Mouse (Mus musculus): ENCODE results near the gene Samd4b. TPM values are rescaled to one million over a fixed set of nuclear protein-coding genes. Genes with fewer than 3 reads are reported as not detected.
"Not testable (repeated sequence)": the region's sequence is repeated elsewhere in the genome, so short reads cannot be mapped to it uniquely, and the experiment has no call there.

The Samd4b gene
- polyA plus RNA-seq, 1 experiment from 2014 or later = 21.6 TPM

GRCm38 (mm10) chr7:28398000-28398399 is 199.9 kb downstream of the Samd4b start:
- no peak overlapping the region for H3K4me3 ChIP-seq
- no peaks in the 10 kb centered on the region for H3K9me3 ChIP-seq
- no peak overlapping the region for H3K9ac ChIP-seq
- peaks cover 75% of the 10 kb centered on the region for H3K36me3 ChIP-seq
- WGBS = 64% methylated on average over 3 of the region's 3 CpGs
- no peak for ATAC-seq (ENCODE audit: low FRiP score)
- no peaks in the 10 kb centered on the region for H3K27me3 ChIP-seq
- H3K4me2 ChIP-seq = no peak overlapping the region
- H3K27ac ChIP-seq = no peak overlapping the region
- H3K4me1 ChIP-seq (replicated peaks) = peaks cover 16% of the 10 kb centered on the region

GRCm38 (mm10) chr7:28395425-28395824 is 202.5 kb downstream of the Samd4b start:
- H3K36me3 ChIP-seq = peaks cover 55% of the 10 kb centered on the region
- no peak for ATAC-seq (ENCODE audit: low FRiP score)

DNA sequence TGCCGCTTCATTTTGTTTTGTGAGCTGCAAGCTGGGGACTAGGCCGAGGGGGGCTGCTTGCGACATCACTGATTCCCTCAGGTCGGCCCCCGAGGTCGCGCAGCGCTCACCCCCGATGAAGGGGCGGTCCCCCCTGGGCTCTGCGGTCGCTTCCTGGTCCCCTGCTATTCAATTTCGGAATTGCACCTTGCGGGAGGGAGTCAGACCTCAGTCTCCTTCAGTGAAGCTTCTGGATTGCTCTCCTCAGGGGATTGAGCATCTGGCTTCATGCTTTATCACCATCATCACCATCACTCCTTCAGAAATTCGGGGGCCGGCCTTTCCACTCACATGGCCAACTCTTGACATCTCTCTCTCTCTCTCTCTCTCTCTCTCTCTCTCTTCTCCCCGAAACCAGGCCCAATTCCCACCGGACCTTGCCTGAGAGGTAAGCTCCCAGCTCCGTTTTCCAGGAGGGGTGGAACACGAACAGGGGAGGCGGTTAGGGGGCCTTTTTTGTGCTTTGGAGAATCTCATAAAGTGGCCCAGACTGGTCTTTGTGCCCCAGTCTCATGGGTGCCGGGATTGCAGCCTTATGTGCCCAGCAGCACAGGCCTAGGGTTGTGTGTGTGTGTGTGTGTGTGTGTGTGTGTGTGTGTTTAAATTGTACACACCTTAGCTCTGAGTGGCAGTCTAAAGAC is 204.5 kb downstream of the Samd4b start:
- peak overlapping the region; percentile 90 for H3K9ac ChIP-seq
- peaks cover 57% of the 10 kb centered on the region for H3K36me3 ChIP-seq
- H3K4me3 ChIP-seq = peak overlapping the region; percentile 93
- ATAC-seq (ENCODE audit: low FRiP score) = no peak
- peak overlapping the region; percentile 90 for H3K4me2 ChIP-seq
- peak overlapping the region; percentile 86 for H3K27ac ChIP-seq
- WGBS = 9% methylated on average over 22 of the region's 22 CpGs
- H3K27me3 ChIP-seq = no peaks in the 10 kb centered on the region
- H3K9me3 ChIP-seq = no peaks in the 10 kb centered on the region
- H3K4me1 ChIP-seq (replicated peaks) = peaks cover 28% of the 10 kb centered on the region

More at GRCm38 (mm10) chr7:28395425-28395824, 202.5 kb downstream of the Samd4b start:
- H3K4me3 ChIP-seq = no peak overlapping the region
- H3K4me1 ChIP-seq (replicated peaks) = peaks cover 28% of the 10 kb centered on the region
- H3K27ac ChIP-seq = no peak overlapping the region
- WGBS = 97% methylated on average over 4 of the region's 4 CpGs
- no peaks in the 10 kb centered on the region for H3K9me3 ChIP-seq
- no peak overlapping the region for H3K4me2 ChIP-seq
- no peaks in the 10 kb centered on the region for H3K27me3 ChIP-seq
- no peak overlapping the region for H3K9ac ChIP-seq

DNA sequence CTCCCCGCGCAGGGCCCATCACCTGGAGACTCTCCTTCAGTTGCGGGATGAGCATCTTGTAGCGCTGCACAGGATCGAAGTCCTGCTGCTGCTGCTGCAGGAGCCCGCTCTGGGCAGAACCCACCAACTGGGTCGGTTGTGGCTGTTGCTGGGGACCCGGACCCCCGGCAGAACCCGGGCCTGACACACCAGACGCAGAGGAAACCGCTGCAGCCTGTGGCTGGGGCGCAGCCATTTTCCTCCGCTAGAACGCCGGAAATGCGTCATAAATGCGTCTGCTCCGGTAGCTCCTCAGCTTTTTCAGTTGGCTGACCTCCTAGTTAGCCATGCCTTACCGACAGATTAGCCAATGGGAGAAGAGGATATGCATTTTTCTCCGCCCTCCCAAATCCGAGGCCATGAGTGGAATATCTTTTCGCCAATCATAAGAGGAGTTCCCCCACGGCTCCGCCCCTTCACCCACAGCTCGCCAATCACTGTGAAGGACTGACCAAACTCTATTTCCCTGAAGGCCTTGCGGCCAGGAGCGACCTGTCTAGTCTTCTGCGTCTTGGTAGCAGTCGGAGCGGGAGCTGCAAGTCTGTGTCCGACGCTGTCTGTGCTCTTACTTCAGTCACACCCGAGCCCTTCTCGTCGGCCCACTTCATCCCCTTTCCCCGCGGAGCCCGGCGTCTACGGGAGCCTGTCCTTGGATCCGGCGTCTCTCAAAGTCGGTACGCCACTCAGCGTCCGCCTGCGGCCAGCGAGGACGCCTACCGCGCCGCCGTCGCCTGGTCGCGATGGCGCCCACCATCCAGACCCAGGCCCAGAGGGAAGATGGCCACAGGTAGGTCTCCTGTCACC is 205.3 kb downstream of the Samd4b start, which contains the start of the genes Med29 and Paf1:
Gene Med29 (minus strand): TSS at position 280 of the 843 bp plus-strand sequence.
Gene Paf1 (plus strand): TSS at position 523 of the 843 bp plus-strand sequence.
- peak within 1 kb of the TSS; percentile 86 for H3K27ac ChIP-seq
- no peaks in the 10 kb centered on the region for H3K9me3 ChIP-seq
- H3K36me3 ChIP-seq = peaks cover 58% of the 10 kb centered on the region
- peaks cover 28% of the 10 kb centered on the region for H3K4me1 ChIP-seq (replicated peaks)
- peak; percentile 99 for ATAC-seq (ENCODE audit: low FRiP score)
- H3K4me2 ChIP-seq = peak within 1 kb of the TSS; percentile 90
- WGBS = under 1% methylated on average over 58 of the region's 58 CpGs
- H3K4me3 ChIP-seq = peak within 1 kb of the TSS; percentile 93
- no peaks in the 10 kb centered on the region for H3K27me3 ChIP-seq
- peak within 1 kb of the TSS; percentile 90 for H3K9ac ChIP-seq

- no peak overlapping the region for H3K4me3 ChIP-seq
- peaks cover 28% of the 10 kb centered on the region for H3K4me1 ChIP-seq (replicated peaks)
- no peak for ATAC-seq (ENCODE audit: low FRiP score)
- no peak overlapping the region for H3K27ac ChIP-seq
- no peaks in the 10 kb centered on the region for H3K9me3 ChIP-seq
- no peaks in the 10 kb centered on the region for H3K27me3 ChIP-seq
- 96% methylated on average over 3 of the region's 3 CpGs for WGBS
- H3K36me3 ChIP-seq = peaks cover 58% of the 10 kb centered on the region
- no peak overlapping the region for H3K9ac ChIP-seq
- H3K4me2 ChIP-seq = no peak overlapping the region
Observed at GRCm38 (mm10) chr7:28390331-28390730, 207.6 kb downstream of the Samd4b start.

GRCm38 (mm10) chr7:28387384-28387783 is 210.6 kb downstream of the Samd4b start:
- not testable (repeated sequence) for H3K27me3 ChIP-seq; H3K27ac ChIP-seq; H3K4me3 ChIP-seq; H3K9ac ChIP-seq; H3K4me2 ChIP-seq; H3K9me3 ChIP-seq; ATAC-seq (ENCODE audit: low FRiP score)
- H3K4me1 ChIP-seq (replicated peaks) = peaks cover 22% of the 10 kb centered on the region
- peaks cover 56% of the 10 kb centered on the region for H3K36me3 ChIP-seq
- WGBS = 86% methylated on average over 7 of the region's 7 CpGs

GRCm38 (mm10) chr7:28386877-28387276 is 211.1 kb downstream of the Samd4b start:
- not testable (repeated sequence) for ATAC-seq (ENCODE audit: low FRiP score); H3K27me3 ChIP-seq; H3K4me3 ChIP-seq; H3K9ac ChIP-seq; H3K9me3 ChIP-seq; H3K27ac ChIP-seq; H3K4me2 ChIP-seq
- peaks cover 56% of the 10 kb centered on the region for H3K36me3 ChIP-seq
- H3K4me1 ChIP-seq (replicated peaks) = peaks cover 24% of the 10 kb centered on the region
- WGBS = 84% methylated on average over 6 of the region's 6 CpGs

DNA sequence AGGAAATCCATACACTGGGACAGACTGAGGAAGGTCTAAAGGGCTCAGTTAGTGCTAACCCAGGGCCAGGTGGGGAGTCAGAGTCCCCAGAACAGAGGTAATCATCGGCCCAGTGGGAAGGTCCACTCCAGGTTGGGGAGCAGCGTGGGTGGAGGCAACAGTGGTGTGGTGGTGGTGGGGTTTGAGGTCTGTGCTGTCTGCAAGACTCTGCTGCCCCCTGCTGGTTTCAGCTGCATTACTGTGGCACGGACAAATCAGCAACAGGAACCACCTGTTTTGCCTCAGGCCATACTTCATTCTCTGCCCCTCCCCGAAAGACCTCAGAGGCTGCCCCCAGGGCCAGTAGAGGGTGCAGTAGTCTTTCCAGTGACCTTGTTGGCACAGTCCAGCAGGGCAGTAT is 211.5 kb downstream of the Samd4b start:
- Histone ChIP-seq H3K27me3 (no peaks in the 10 kb centered on the region; the same call in 1 of the 2 replicates), H3K4me1 (replicated peaks) (peaks cover 23% of the 10 kb centered on the region), H3K27ac (no peak overlapping the region), H3K4me2 (no peak overlapping the region), H3K9ac (no peak overlapping the region), H3K9me3 (no peaks in the 10 kb centered on the region), H3K4me3 (no peak overlapping the region), H3K36me3 (peaks cover 56% of the 10 kb centered on the region)
- WGBS = 27% methylated on average over 4 of the region's 4 CpGs
- ATAC-seq (ENCODE audit: low FRiP score) = peak; percentile 43; the same call in 1 of the 2 replicates

GRCm38 (mm10) chr7:28386007-28386406 is 211.9 kb downstream of the Samd4b start:
- WGBS = 86% methylated on average over 7 of the region's 7 CpGs
- peaks cover 4% of the 10 kb centered on the region; the same call in 1 of the 2 replicates for H3K27me3 ChIP-seq
- no peak overlapping the region for H3K27ac ChIP-seq
- no peak for ATAC-seq (ENCODE audit: low FRiP score)
- peaks cover 56% of the 10 kb centered on the region for H3K36me3 ChIP-seq
- H3K4me1 ChIP-seq (replicated peaks) = peaks cover 22% of the 10 kb centered on the region
- H3K9me3 ChIP-seq = no peaks in the 10 kb centered on the region
- no peak overlapping the region for H3K4me3 ChIP-seq
- no peak overlapping the region for H3K4me2 ChIP-seq
- 0 out of 2 replicates have a peak overlapping the region, but pooled peaks have one; percentile 19 for H3K9ac ChIP-seq

DNA sequence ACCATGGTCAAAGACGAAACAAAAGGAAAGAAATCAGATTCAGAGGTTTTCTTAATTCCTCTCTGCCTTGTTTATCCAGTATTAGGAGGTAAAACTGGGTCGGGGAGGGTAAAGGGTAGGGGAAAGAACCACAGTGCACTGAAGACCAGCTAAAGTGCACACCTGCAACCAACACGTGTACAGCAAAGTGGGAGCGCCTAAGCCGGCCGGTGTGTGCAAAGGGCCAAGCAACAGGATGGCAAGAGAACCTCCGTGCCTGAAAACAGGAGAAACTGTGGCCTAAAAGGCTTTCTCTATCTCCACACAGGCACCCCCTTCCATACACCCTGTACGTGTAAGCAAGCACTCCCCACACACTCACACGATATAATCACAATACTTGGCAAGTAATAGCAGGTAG is 212.7 kb downstream of the Samd4b start:
- Histone ChIP-seq H3K4me1 (replicated peaks) (peaks cover 25% of the 10 kb centered on the region), H3K36me3 (peaks cover 48% of the 10 kb centered on the region), H3K27ac (no peak overlapping the region), H3K9me3 (no peaks in the 10 kb centered on the region), H3K4me2 (no peak overlapping the region), H3K27me3 (peaks cover 12% of the 10 kb centered on the region; the same call in 1 of the 2 replicates), H3K9ac (no peak overlapping the region), H3K4me3 (no peak overlapping the region)
- WGBS = 95% methylated on average over 9 of the region's 9 CpGs
- no peak for ATAC-seq (ENCODE audit: low FRiP score)

DNA sequence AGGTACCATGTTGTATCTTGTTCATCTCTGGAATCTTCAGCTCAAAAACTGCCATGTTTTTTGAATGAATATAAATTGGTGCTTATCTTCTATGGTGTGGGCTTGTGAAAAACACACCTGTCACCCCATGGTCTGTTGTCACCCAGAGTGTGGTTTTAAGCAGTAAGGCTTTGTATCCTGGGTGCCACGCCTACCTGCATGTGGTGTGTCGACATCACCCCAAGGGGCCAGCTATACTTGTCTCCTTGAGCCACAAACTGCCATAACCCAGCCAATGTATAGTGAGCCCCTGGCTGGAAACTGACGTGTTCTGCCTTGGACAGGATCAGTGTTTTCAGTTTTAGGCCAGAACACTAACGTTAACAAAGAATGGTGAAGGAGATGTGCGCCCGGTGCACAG is 213.8 kb downstream of the Samd4b start:
- WGBS = 92% methylated on average over 6 of the region's 6 CpGs
- Histone ChIP-seq H3K9me3 (no peaks in the 10 kb centered on the region), H3K36me3 (peaks cover 39% of the 10 kb centered on the region), H3K9ac (no peak overlapping the region), H3K27me3 (peaks cover 13% of the 10 kb centered on the region; the same call in 1 of the 2 replicates), H3K4me3 (no peak overlapping the region), H3K4me1 (replicated peaks) (peaks cover 30% of the 10 kb centered on the region), H3K27ac (no peak overlapping the region), H3K4me2 (no peak overlapping the region)
- no peak for ATAC-seq (ENCODE audit: low FRiP score)

GRCm38 (mm10) chr7:28383606-28384005 is 214.3 kb downstream of the Samd4b start:
- no peak overlapping the region for H3K9ac ChIP-seq
- no peak overlapping the region for H3K4me2 ChIP-seq
- H3K36me3 ChIP-seq = peaks cover 33% of the 10 kb centered on the region
- H3K4me1 ChIP-seq (replicated peaks) = peaks cover 35% of the 10 kb centered on the region
- 81% methylated on average over 4 of the region's 4 CpGs for WGBS
- H3K27ac ChIP-seq = no peak overlapping the region
- ATAC-seq (ENCODE audit: low FRiP score) = no peak
- no peaks in the 10 kb centered on the region for H3K9me3 ChIP-seq
- H3K27me3 ChIP-seq = peaks cover 13% of the 10 kb centered on the region; the same call in 1 of the 2 replicates
- H3K4me3 ChIP-seq = no peak overlapping the region

Measured in hindbrain, embryonic 13.5 days (tissue).